Mouse (Mus musculus): Measurements from ENCODE around the gene Hsd3b4. TPM values are rescaled to one million over a fixed set of nuclear protein-coding genes. Genes with fewer than 3 reads are reported as not detected.
"Not testable (repeated sequence)": the region's sequence is repeated elsewhere in the genome, so short reads cannot be mapped to it uniquely, and the experiment has no call there.

Gene Hsd3b4
- polyA plus RNA-seq, 1 experiment from 2014 or later: not detected

- H3K4me2 ChIP-seq (ENCODE audit: low read depth, severe bottlenecking); ATAC-seq (ENCODE audit: insufficient number of reproducible peaks, low FRiP score, low TSS enrichment, low read depth): not testable (repeated sequence)
Observed at GRCm38 (mm10) chr3:98497401-98497800, 12.9 kb downstream of the Hsd3b4 start.

GRCm38 (mm10) chr3:98496762-98497161 lies 13.6 kb downstream of the Hsd3b4 start:
- DNase-seq (ENCODE audit: low spot score); H3K9me3 ChIP-seq (ENCODE audit: control insufficient read depth, low read length); H3K4me2 ChIP-seq (ENCODE audit: low read depth, severe bottlenecking); ATAC-seq (ENCODE audit: insufficient number of reproducible peaks, low FRiP score, low TSS enrichment, low read depth); H3K9ac ChIP-seq (ENCODE audit: low read length); H3K36me3 ChIP-seq (ENCODE audit: control insufficient read depth, insufficient read depth, low read length); H3K27me3 ChIP-seq (ENCODE audit: control insufficient read depth, insufficient read depth, low read length); H3K4me1 ChIP-seq (ENCODE audit: control insufficient read depth, insufficient read depth, low read length); H3K4me3 ChIP-seq (ENCODE audit: low read depth, low read length); H3K27ac ChIP-seq (replicated peaks; ENCODE audit: low read depth, low read length): not testable (repeated sequence)
- WGBS: no CpG with 5 or more reads among the region's 2 CpGs

More at GRCm38 (mm10) chr3:98497401-98497800, 12.9 kb downstream of the Hsd3b4 start:
- H3K9ac ChIP-seq (ENCODE audit: low read length); H3K9me3 ChIP-seq (ENCODE audit: control insufficient read depth, low read length); H3K4me3 ChIP-seq (ENCODE audit: low read depth, low read length); H3K4me1 ChIP-seq (ENCODE audit: control insufficient read depth, insufficient read depth, low read length); DNase-seq (ENCODE audit: low spot score); H3K27me3 ChIP-seq (ENCODE audit: control insufficient read depth, insufficient read depth, low read length); H3K36me3 ChIP-seq (ENCODE audit: control insufficient read depth, insufficient read depth, low read length); H3K27ac ChIP-seq (replicated peaks; ENCODE audit: low read depth, low read length): not testable (repeated sequence)

- H3K9me3 ChIP-seq (ENCODE audit: control insufficient read depth, low read length); DNase-seq (ENCODE audit: low spot score); H3K27me3 ChIP-seq (ENCODE audit: control insufficient read depth, insufficient read depth, low read length); H3K36me3 ChIP-seq (ENCODE audit: control insufficient read depth, insufficient read depth, low read length); ATAC-seq (ENCODE audit: insufficient number of reproducible peaks, low FRiP score, low TSS enrichment, low read depth); H3K4me3 ChIP-seq (ENCODE audit: low read depth, low read length); H3K4me2 ChIP-seq (ENCODE audit: low read depth, severe bottlenecking); H3K27ac ChIP-seq (replicated peaks; ENCODE audit: low read depth, low read length); H3K9ac ChIP-seq (ENCODE audit: low read length); H3K4me1 ChIP-seq (ENCODE audit: control insufficient read depth, insufficient read depth, low read length): not testable (repeated sequence)
Observed at GRCm38 (mm10) chr3:98495055-98495454, 15.3 kb downstream of the Hsd3b4 start.

GRCm38 (mm10) chr3:98494184-98494583 lies 16.1 kb downstream of the Hsd3b4 start:
- not testable (repeated sequence) for H3K27ac ChIP-seq (replicated peaks; ENCODE audit: low read depth, low read length); H3K4me3 ChIP-seq (ENCODE audit: low read depth, low read length); H3K9ac ChIP-seq (ENCODE audit: low read length); DNase-seq (ENCODE audit: low spot score); H3K27me3 ChIP-seq (ENCODE audit: control insufficient read depth, insufficient read depth, low read length); H3K9me3 ChIP-seq (ENCODE audit: control insufficient read depth, low read length); H3K4me2 ChIP-seq (ENCODE audit: low read depth, severe bottlenecking); H3K4me1 ChIP-seq (ENCODE audit: control insufficient read depth, insufficient read depth, low read length); ATAC-seq (ENCODE audit: insufficient number of reproducible peaks, low FRiP score, low TSS enrichment, low read depth); H3K36me3 ChIP-seq (ENCODE audit: control insufficient read depth, insufficient read depth, low read length)

- not testable (repeated sequence) for DNase-seq (ENCODE audit: low spot score); H3K9ac ChIP-seq (ENCODE audit: low read length); H3K4me3 ChIP-seq (ENCODE audit: low read depth, low read length); ATAC-seq (ENCODE audit: insufficient number of reproducible peaks, low FRiP score, low TSS enrichment, low read depth); H3K27me3 ChIP-seq (ENCODE audit: control insufficient read depth, insufficient read depth, low read length); H3K4me1 ChIP-seq (ENCODE audit: control insufficient read depth, insufficient read depth, low read length); H3K4me2 ChIP-seq (ENCODE audit: low read depth, severe bottlenecking); H3K9me3 ChIP-seq (ENCODE audit: control insufficient read depth, low read length); H3K27ac ChIP-seq (replicated peaks; ENCODE audit: low read depth, low read length); H3K36me3 ChIP-seq (ENCODE audit: control insufficient read depth, insufficient read depth, low read length)
Observed at GRCm38 (mm10) chr3:98471499-98471898, 38.8 kb downstream of the Hsd3b4 start.

- not testable (repeated sequence) for H3K4me1 ChIP-seq (ENCODE audit: control insufficient read depth, insufficient read depth, low read length); H3K9ac ChIP-seq (ENCODE audit: low read length); H3K36me3 ChIP-seq (ENCODE audit: control insufficient read depth, insufficient read depth, low read length); ATAC-seq (ENCODE audit: insufficient number of reproducible peaks, low FRiP score, low TSS enrichment, low read depth); DNase-seq (ENCODE audit: low spot score); H3K4me2 ChIP-seq (ENCODE audit: low read depth, severe bottlenecking); H3K9me3 ChIP-seq (ENCODE audit: control insufficient read depth, low read length); H3K4me3 ChIP-seq (ENCODE audit: low read depth, low read length); H3K27me3 ChIP-seq (ENCODE audit: control insufficient read depth, insufficient read depth, low read length); H3K27ac ChIP-seq (replicated peaks; ENCODE audit: low read depth, low read length)
- WGBS: no CpG with 5 or more reads among the region's 1 CpGs
Observed at GRCm38 (mm10) chr3:98471057-98471456, 39.3 kb downstream of the Hsd3b4 start.

- H3K4me2 ChIP-seq (ENCODE audit: low read depth, severe bottlenecking); H3K27ac ChIP-seq (replicated peaks; ENCODE audit: low read depth, low read length); H3K9ac ChIP-seq (ENCODE audit: low read length); H3K36me3 ChIP-seq (ENCODE audit: control insufficient read depth, insufficient read depth, low read length); H3K27me3 ChIP-seq (ENCODE audit: control insufficient read depth, insufficient read depth, low read length); DNase-seq (ENCODE audit: low spot score); H3K4me3 ChIP-seq (ENCODE audit: low read depth, low read length); H3K9me3 ChIP-seq (ENCODE audit: control insufficient read depth, low read length); ATAC-seq (ENCODE audit: insufficient number of reproducible peaks, low FRiP score, low TSS enrichment, low read depth); H3K4me1 ChIP-seq (ENCODE audit: control insufficient read depth, insufficient read depth, low read length): not testable (repeated sequence)
- 100% methylated on average over 1 of the region's 2 CpGs for WGBS
Observed at GRCm38 (mm10) chr3:98469323-98469722, 41.0 kb downstream of the Hsd3b4 start.

GRCm38 (mm10) chr3:98457026-98457425 lies 53.3 kb downstream of the Hsd3b4 start, which contains the start of gene Gm4450:
Gm4450 (minus strand) TSS chr3:98457126.
- no CpG with 5 or more reads among the region's 1 CpGs for WGBS
- H3K9ac ChIP-seq (ENCODE audit: low read length): not testable (repeated sequence)

GRCm38 (mm10) chr3:98453786-98454185 lies 56.5 kb downstream of the Hsd3b4 start:
- DNase-seq (ENCODE audit: low spot score); H3K9ac ChIP-seq (ENCODE audit: low read length); H3K27ac ChIP-seq (replicated peaks; ENCODE audit: low read depth, low read length); H3K4me2 ChIP-seq (ENCODE audit: low read depth, severe bottlenecking); H3K4me1 ChIP-seq (ENCODE audit: control insufficient read depth, insufficient read depth, low read length); H3K9me3 ChIP-seq (ENCODE audit: control insufficient read depth, low read length); H3K36me3 ChIP-seq (ENCODE audit: control insufficient read depth, insufficient read depth, low read length); ATAC-seq (ENCODE audit: insufficient number of reproducible peaks, low FRiP score, low TSS enrichment, low read depth); H3K27me3 ChIP-seq (ENCODE audit: control insufficient read depth, insufficient read depth, low read length); H3K4me3 ChIP-seq (ENCODE audit: low read depth, low read length): not testable (repeated sequence)
- WGBS: 86% methylated on average over 5 of the region's 5 CpGs

More at GRCm38 (mm10) chr3:98457026-98457425, 53.3 kb downstream of the Hsd3b4 start, which contains the start of gene Gm4450:
- H3K9me3 ChIP-seq (ENCODE audit: control insufficient read depth, low read length); H3K36me3 ChIP-seq (ENCODE audit: control insufficient read depth, insufficient read depth, low read length); ATAC-seq (ENCODE audit: insufficient number of reproducible peaks, low FRiP score, low TSS enrichment, low read depth); H3K4me1 ChIP-seq (ENCODE audit: control insufficient read depth, insufficient read depth, low read length); H3K4me3 ChIP-seq (ENCODE audit: low read depth, low read length); H3K27me3 ChIP-seq (ENCODE audit: control insufficient read depth, insufficient read depth, low read length); H3K27ac ChIP-seq (replicated peaks; ENCODE audit: low read depth, low read length); H3K4me2 ChIP-seq (ENCODE audit: low read depth, severe bottlenecking); DNase-seq (ENCODE audit: low spot score): not testable (repeated sequence)

Measured in limb, embryonic 11.5 days (tissue).